Mouse (Mus musculus): Measurements from ENCODE around the gene Pkd1l2. TPM values are rescaled to one million over a fixed set of nuclear protein-coding genes. Genes with fewer than 3 reads are reported as not detected.

Gene Pkd1l2
- 0.03 and 0.04 TPM in 2 replicates for polyA plus RNA-seq (2012; rRNA removed)

GRCm38 (mm10) chr8:117082399-117082872 lies at the start of gene Pkd1l2:
TSS of gene Pkd1l2 (minus strand) at chr8:117082449.

GRCm38 (mm10) chr8:117095647-117096046 lies 13.4 kb upstream of the Pkd1l2 start, which contains the start of gene Bco1:
TSS of gene Bco1 (plus strand) at chr8:117095854.

GRCm38 (mm10) chr8:116993095-116993867 lies 89.0 kb downstream of the Pkd1l2 start, which contains the start of gene Gcsh:
TSS of gene Gcsh (minus strand) at chr8:116993537.

GRCm38 (mm10) chr8:116978631-116979256 lies 103.5 kb downstream of the Pkd1l2 start, which contains the start of gene 1700030J22Rik:
TSS of gene 1700030J22Rik (minus strand) at chr8:116978959.

Other genes starting within 250 kb of the Pkd1l2 start
- gene Cmc2, start 161.0 kb downstream of the Pkd1l2 start, polyA plus RNA-seq (2012; rRNA removed): 10.2 and 11.7 TPM in 2 replicates
- 6.6 and 7.8 TPM in 2 replicates for gene Cenpn, start 160.7 kb downstream of the Pkd1l2 start, polyA plus RNA-seq (2012; rRNA removed)
- gene Atmin, start 139.1 kb downstream of the Pkd1l2 start, polyA plus RNA-seq (2012; rRNA removed): 21.7 and 21.8 TPM in 2 replicates
- 5.9 and 6.9 TPM in 2 replicates for gene 1700030J22Rik, start 103.5 kb downstream of the Pkd1l2 start, polyA plus RNA-seq (2012; rRNA removed)
- 55.2 and 64.8 TPM in 2 replicates for gene Gcsh, start 88.9 kb downstream of the Pkd1l2 start, polyA plus RNA-seq (2012; rRNA removed)
- 0.09 and 0.13 TPM in 2 replicates for gene Bco1, start 13.4 kb upstream of the Pkd1l2 start, polyA plus RNA-seq (2012; rRNA removed)
- gene Gan, start 75.7 kb upstream of the Pkd1l2 start, polyA plus RNA-seq (2012; rRNA removed): 10.8 and 11.1 TPM in 2 replicates
- gene Cmip, start 174.6 kb upstream of the Pkd1l2 start, polyA plus RNA-seq (2012; rRNA removed): 150 and 190 TPM in 2 replicates